Mouse (Mus musculus): ENCODE data around the gene Necap1. TPM values are rescaled to one million over a fixed set of nuclear protein-coding genes. Genes with fewer than 3 reads are reported as not detected.

Necap1 gene
- total and polyA plus RNA-seq, 3 experiments: 11.9 to 19.1 TPM; not detected in 1

GRCm38 (mm10) chr6:122879781-122880505 is 5.7 kb downstream of the Necap1 start:
- Histone ChIP-seq H3K36me3 (ENCODE audit: control insufficient read depth in 1 of 2, insufficient read depth in 2 of 2, low read length in 2 of 2) (peaks cover 12 to 17% of the 10 kb centered on the region in 2 experiments), H3K9ac (ENCODE audit: control insufficient read depth, low read depth, low read length, poor library complexity, severe bottlenecking) (no peak overlapping the region), H3K27me3 (ENCODE audit: control insufficient read depth in 1 of 2, insufficient read depth in 2 of 2, low read length in 2 of 2) (no peaks in the 10 kb centered on the region), H3K27ac (ENCODE audit: control insufficient read depth, low read depth, low read length) (no peak overlapping the region), H3K4me3 (ENCODE audit: control insufficient read depth in 1 of 2, insufficient read depth in 1 of 2, low read depth in 2 of 2, low read length in 2 of 2) (no peak overlapping the region), H3K79me2 (ENCODE audit: control insufficient read depth, insufficient read depth, low read length, poor library complexity) (peaks cover 19% of the 10 kb centered on the region), H3K4me1 (ENCODE audit: control insufficient read depth in 1 of 2, insufficient read depth in 2 of 2, low read length in 2 of 2) (peaks cover 2 to 6% of the 10 kb centered on the region in 2 experiments; a peak in 2 of 4 replicates), H3K9me3 (replicated peaks; ENCODE audit: insufficient read depth, low read length) (no peaks in the 10 kb centered on the region)
- TF ChIP-seq ZNF384 (IDR thresholded peaks at IDR 0.05; ENCODE audit: low read depth, low read length) (no peak), SMC3 (IDR thresholded peaks at IDR 0.05; ENCODE audit: low read depth, low read length) (no peak), POLR2A (IDR thresholded peaks at IDR 0.05; ENCODE audit: control insufficient read depth in 1 of 2, insufficient read depth in 1 of 2, low read depth in 1 of 2, low read length in 2 of 2, poor library complexity in 1 of 2) (no peak), MAZ (IDR thresholded peaks at IDR 0.05; ENCODE audit: low read depth, low read length) (no peak), GABPA (IDR thresholded peaks at IDR 0.05; ENCODE audit: low read depth, low read length) (no peak)
- no peak for DNase-seq (ENCODE audit: low read depth, low spot score)

GRCm38 (mm10) chr6:122881287-122881686 is 7.0 kb downstream of the Necap1 start:
- no peak overlapping the region for H3K4me3 ChIP-seq (ENCODE audit: control insufficient read depth in 1 of 2, insufficient read depth in 1 of 2, low read depth in 2 of 2, low read length in 2 of 2)
- no peak overlapping the region for H3K9ac ChIP-seq (ENCODE audit: control insufficient read depth, low read depth, low read length, poor library complexity, severe bottlenecking)
- H3K36me3 ChIP-seq (ENCODE audit: control insufficient read depth in 1 of 2, insufficient read depth in 2 of 2, low read length in 2 of 2): peaks cover 2 to 23% of the 10 kb centered on the region in 2 experiments
- no peaks in the 10 kb centered on the region for H3K9me3 ChIP-seq (replicated peaks; ENCODE audit: insufficient read depth, low read length)
- no peak for DNase-seq (ENCODE audit: low read depth, low spot score)
- H3K27me3 ChIP-seq (ENCODE audit: control insufficient read depth in 1 of 2, insufficient read depth in 2 of 2, low read length in 2 of 2): no peaks in the 10 kb centered on the region
- no peak overlapping the region for H3K27ac ChIP-seq (ENCODE audit: control insufficient read depth, low read depth, low read length)
- H3K79me2 ChIP-seq (ENCODE audit: control insufficient read depth, insufficient read depth, low read length, poor library complexity): peaks cover 6% of the 10 kb centered on the region
- no peaks in the 10 kb centered on the region for H3K4me1 ChIP-seq (ENCODE audit: control insufficient read depth in 1 of 2, insufficient read depth in 2 of 2, low read length in 2 of 2)
- TF ChIP-seq ETS1 (IDR thresholded peaks at IDR 0.05; ENCODE audit: low read depth, low read length): no peak
- TF ChIP-seq POLR2AphosphoS5 (IDR thresholded peaks at IDR 0.05; ENCODE audit: borderline replicate concordance, low read depth, low read length): no peak
- TF ChIP-seq KAT2A (conservative IDR thresholded peaks at IDR 0.05; ENCODE audit: low read depth, low read length): no peak
- TF ChIP-seq JUND (IDR thresholded peaks at IDR 0.05; ENCODE audit: low read depth, low read length): no peak
- TF ChIP-seq USF1 (IDR thresholded peaks at IDR 0.05; ENCODE audit: low read depth, low read length): no peak
- TF ChIP-seq EP300 (IDR thresholded peaks at IDR 0.05; ENCODE audit: low read depth in 1 of 2, low read length in 2 of 2): no peak
- no peak for TF ChIP-seq MAFK (IDR thresholded peaks at IDR 0.05; ENCODE audit: borderline replicate concordance, low read depth, low read length)
- TF ChIP-seq RCOR1 (IDR thresholded peaks at IDR 0.05; ENCODE audit: low read depth, low read length): no peak
- no peak for TF ChIP-seq ELF1 (IDR thresholded peaks at IDR 0.05; ENCODE audit: low read depth, low read length)
- no peak for TF ChIP-seq CHD1 (IDR thresholded peaks at IDR 0.05; ENCODE audit: low read depth, low read length)
- TF ChIP-seq MYB (IDR thresholded peaks at IDR 0.05; ENCODE audit: low read depth, low read length): no peak
- TF ChIP-seq MXI1 (IDR thresholded peaks at IDR 0.05; ENCODE audit: low read depth, low read length): no peak
- no peak for TF ChIP-seq USF2 (IDR thresholded peaks at IDR 0.05; ENCODE audit: borderline replicate concordance in 1 of 2, insufficient read depth in 1 of 2, low read depth in 1 of 2, low read length in 2 of 2)
- no peak for TF ChIP-seq POLR2A (IDR thresholded peaks at IDR 0.05; ENCODE audit: control insufficient read depth in 1 of 2, insufficient read depth in 1 of 2, low read depth in 1 of 2, low read length in 2 of 2, poor library complexity in 1 of 2)
- no peak for TF ChIP-seq CHD2 (IDR thresholded peaks at IDR 0.05; ENCODE audit: low read length)
- no peak for TF ChIP-seq GATA1 (IDR thresholded peaks at IDR 0.05; ENCODE audit: low read depth, low read length)
